Mouse (Mus musculus) urinary bladder, postnatal 36 days (tissue): ENCODE measurements at regions not wholly inside any gene's neighbourhood (a gene's known extent, or its start where the extent isn't known, plus 50 kb on each side); places are given as distances from the start of the nearest gene placed in this dataset.

ENCODE experiments used
- DNase-seq, 2 experiments: peaks; one replicate each; pipeline ENCODE4 v3.0.0; 2022; ENCODE audit warnings: low spot score in 2 of 2, mixed read lengths in 1 of 2

DNA sequence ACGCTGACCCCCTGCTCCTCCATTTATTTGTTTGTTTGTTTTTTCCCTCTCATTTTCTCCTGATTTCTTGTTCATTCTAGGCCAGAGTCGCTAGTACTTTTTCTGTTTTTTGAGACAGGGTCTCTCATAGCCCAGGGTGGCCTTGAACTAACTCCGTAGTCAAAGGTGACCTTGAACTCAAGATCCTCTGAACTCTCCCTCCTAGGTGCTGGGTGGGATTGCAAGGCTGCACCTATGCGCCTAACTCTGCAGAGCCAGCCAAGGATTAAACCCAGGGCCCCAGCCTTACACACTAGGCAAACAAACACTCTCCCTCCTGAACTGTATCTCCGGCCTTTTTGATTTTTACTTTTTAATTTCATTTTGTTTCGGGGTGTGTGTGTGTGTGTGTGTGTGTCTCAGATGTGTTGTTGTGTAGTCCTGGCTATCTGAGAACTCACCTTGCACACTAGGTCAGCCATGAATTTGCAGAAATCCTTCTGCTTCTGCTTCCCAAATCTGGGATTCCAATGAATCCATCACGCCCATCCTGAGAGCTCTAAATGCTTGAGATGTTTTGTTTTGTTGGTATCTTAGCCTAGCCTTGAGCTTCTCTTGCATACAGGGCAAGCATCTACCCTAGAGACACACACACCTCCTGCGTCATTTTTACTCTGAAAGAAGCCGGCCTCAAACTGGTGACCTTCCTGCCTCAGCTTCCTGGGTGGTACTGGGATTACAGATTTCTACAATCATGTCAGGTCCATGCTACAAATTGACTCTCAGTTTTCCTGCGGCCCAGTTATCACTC is 56.3 kb upstream of the Tbx3 start:
- DNase-seq = no peak

DNA sequence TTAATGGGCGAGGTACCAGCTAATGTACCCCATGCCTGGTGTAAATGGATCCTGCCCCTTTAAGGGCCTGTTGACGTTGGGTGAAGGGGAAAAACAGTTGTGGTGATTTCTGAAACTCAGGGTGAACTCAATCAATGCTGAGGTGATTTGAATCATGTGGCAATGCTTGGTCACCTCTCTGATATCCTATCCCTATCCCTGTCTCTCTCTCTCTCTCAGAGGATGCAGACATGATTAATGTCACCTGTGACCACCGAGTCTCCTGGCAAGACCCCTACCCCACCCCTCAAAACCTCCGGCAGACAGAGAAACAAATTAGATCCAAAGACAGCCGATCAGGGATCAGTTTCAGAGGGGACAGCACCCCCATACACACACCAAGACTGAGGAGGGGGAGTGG is 54.8 kb upstream of the Tbx3 start:
- DNase-seq = no peak

DNA sequence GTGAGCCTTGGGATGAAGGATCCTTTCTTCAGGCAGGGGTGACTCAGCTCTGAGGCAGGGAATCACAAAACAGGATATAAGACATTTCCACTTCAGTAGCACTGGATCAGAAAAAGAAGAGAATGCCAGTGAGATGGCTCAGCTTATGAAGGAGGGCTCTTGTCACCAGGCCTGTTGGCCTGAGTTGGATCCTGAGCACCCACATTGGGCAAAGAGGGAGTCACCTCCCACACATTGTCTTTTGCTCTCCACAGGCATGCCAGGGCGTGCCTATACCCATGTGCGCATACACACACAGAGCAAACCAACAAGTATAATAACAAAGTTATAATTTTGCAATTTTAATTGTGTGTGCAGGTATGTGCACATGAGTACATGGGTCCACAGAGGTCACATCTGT is 52.6 kb upstream of the Tbx3 start:
- DNase-seq = no peak

DNA sequence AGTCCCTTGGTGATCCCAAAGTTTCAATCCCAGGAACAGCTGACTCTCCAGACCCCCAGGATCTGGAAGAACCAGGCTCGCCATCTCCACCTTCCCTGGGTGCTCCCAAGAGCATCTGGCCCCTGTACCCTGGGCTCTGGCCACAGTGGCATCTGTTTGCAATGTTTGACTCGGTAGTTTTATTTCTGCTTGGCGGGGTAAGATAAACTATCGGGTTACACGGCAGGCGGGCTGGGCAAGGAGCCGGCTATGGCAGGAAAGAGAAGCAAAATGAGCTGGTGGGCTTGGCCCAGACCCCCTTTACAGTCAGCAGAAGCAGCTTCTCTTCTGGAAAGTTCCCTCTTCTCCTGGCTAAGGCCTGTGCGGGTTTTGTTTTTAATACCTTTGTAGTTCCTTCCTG is 50.6 kb upstream of the Tbx3 start:
- no peak for DNase-seq
